Mouse (Mus musculus) embryonic facial prominence, embryonic 10.5 days (tissue): Measurements from ENCODE around the gene Smarcd1. TPM values are rescaled to one million over a fixed set of nuclear protein-coding genes. Genes with fewer than 3 reads are reported as not detected.

ENCODE experiments used
- DNase-seq: peaks from one replicate; pipeline ENCODE4 v3.0.0-alpha.2; 2017; ENCODE audit warnings: low spot score
- H3K27ac ChIP-seq: fragments of 300-500 bp; sonication (generic); replicated peaks from 2 replicates; pipeline ENCODE4 v1.5.1; 2016; ENCODE audit warnings: mild to moderate bottlenecking
- H3K27me3 ChIP-seq: fragments of 300-500 bp; sonication (generic); replicated peaks from 2 replicates; pipeline ENCODE4 v1.6.1; 2016; ENCODE audit warnings: low read depth, mild to moderate bottlenecking; ENCODE audit not compliant: poor library complexity, severe bottlenecking
- H3K36me3 ChIP-seq: fragments of 300-500 bp; sonication (generic); replicated peaks from 2 replicates; pipeline ENCODE4 v1.6.1; 2016; ENCODE audit warnings: mild to moderate bottlenecking, moderate library complexity
- H3K4me1 ChIP-seq: fragments of 300-500 bp; sonication (generic); 2 replicates; pipeline ENCODE4 v1.6.1; 2016
- H3K4me3 ChIP-seq: fragments of 300-500 bp; sonication (generic); 2 replicates; pipeline ENCODE4 v1.5.1; 2016; ENCODE audit warnings: mild to moderate bottlenecking, moderate library complexity
- H3K9me3 ChIP-seq: fragments of 300-500 bp; sonication (generic); 2 replicates; pipeline ENCODE4 v1.6.1; 2016; ENCODE audit warnings: mild to moderate bottlenecking
- WGBS: fragments of 180-500 bp; shearing (Covaris S2); methylation state at CpG from one replicate; pipeline ENCODE4 v1.1.7; 2016; 5-methylcytosine and 5-hydroxymethylcytosine counted together
- polyA plus RNA-seq: library from polyadenylated mRNA; unstranded; fragments of >200 nt; fragmentation: Nextera tagmentation; extraction: Ambion mirVana; gene quantifications from 2 replicates; pipeline ENCODE4 v1.2.1, GENCODE M21; 2016

Gene Smarcd1
- polyA plus RNA-seq, 1 experiment from 2014 or later = 83.3 TPM

DNA sequence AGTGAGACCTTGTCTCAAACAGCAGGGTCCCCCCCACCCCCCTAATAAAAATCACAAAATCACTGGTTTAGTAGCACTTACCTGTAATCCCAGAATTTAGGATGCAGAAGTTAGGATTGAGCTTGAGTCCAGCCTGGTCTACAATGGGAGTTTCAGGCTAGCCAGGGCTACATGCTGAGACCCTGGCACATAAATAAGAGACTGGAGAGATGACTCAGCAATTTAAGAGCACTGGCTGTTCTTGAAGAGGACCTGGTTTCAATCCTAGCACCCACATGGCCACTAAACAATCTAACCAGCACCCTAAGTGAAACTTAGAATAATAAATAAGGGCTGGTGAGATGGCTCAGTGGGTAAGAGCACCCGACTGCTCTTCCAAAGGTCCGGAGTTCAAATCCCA, 29.2 kb downstream of the Smarcd1 start:
- DNase-seq = no peak
- no peaks in the 10 kb centered on the region for H3K27me3 ChIP-seq
- peaks cover 82% of the 10 kb centered on the region for H3K36me3 ChIP-seq
- H3K4me1 ChIP-seq = peaks cover 6% of the 10 kb centered on the region
- WGBS = 97% methylated on average over 2 of the region's 2 CpGs
- H3K9me3 ChIP-seq = peaks cover 7% of the 10 kb centered on the region; the same call in 1 of the 2 replicates
- no peak overlapping the region for H3K27ac ChIP-seq
- H3K4me3 ChIP-seq = no peak overlapping the region

DNA sequence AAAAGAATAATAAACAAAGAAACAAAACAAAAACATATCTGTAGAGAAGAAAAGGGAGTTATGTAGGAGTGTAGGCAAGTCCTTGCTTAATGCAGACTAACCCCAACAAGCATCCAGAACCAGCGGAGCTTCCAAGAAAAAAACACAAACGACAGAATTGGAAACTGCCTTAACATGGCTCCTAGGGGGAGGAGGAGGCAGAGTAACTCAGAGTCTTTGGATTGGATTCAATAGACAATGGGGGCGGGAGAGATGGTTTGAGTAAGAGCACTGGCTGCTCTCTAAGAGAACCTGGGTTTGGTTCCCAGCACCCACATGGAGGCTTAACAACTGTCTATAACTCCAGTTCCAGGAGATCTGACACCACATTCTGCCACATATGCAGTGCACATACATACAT, 29.7 kb downstream of the Smarcd1 start:
- Histone ChIP-seq H3K36me3 (peaks cover 87% of the 10 kb centered on the region), H3K4me3 (no peak overlapping the region), H3K9me3 (peaks cover 7% of the 10 kb centered on the region; the same call in 1 of the 2 replicates), H3K4me1 (peaks cover under 1% of the 10 kb centered on the region), H3K27me3 (no peaks in the 10 kb centered on the region), H3K27ac (no peak overlapping the region)
- WGBS = 88% methylated on average over 3 of the region's 3 CpGs
- no peak for DNase-seq

DNA sequence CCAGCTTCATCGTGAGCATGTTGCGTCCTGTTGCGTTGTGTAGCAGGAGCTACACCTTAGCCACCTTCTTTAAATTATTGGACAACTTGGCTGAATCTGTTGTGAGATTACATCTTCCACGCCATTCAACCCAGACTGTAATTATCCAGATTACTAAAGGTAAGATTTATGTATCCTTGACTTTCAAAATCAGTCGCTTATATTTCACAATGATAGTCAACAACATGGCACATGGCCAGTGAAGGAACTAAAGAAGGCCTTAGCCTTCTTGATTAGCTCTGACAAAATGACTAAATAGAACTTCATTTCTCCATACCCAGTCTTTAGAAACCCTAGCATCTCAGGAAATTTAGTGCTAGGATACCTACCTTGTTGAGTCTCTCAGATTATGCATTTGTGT, 31.3 kb downstream of the Smarcd1 start:
- H3K36me3 ChIP-seq = peaks cover 93% of the 10 kb centered on the region
- no peak for DNase-seq
- H3K9me3 ChIP-seq = peaks cover 7% of the 10 kb centered on the region; the same call in 1 of the 2 replicates
- H3K4me1 ChIP-seq = no peaks in the 10 kb centered on the region
- no peak overlapping the region for H3K27ac ChIP-seq
- no peak overlapping the region for H3K4me3 ChIP-seq
- WGBS = 95% methylated on average over 5 of the region's 5 CpGs
- no peaks in the 10 kb centered on the region for H3K27me3 ChIP-seq

DNA sequence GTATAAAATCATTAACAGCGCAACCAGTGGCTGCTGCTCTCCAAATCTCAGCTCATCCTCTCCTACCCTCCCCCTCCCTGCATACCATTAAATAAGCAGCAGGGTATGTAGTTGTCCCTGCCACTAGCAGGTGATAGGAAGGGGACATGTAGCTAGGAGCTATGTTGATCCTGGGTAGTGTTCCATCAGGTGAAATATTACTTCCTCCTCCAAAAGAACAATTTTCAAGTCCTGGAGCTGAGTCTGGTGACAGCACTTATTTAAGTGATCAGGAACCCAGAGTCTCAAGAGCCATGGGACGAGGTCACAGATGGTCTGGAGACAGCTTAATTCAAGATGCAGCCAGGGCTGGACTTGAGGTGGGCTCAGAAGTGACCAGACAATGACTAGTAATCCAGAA, 33.7 kb downstream of the Smarcd1 start:
- Histone ChIP-seq H3K36me3 (peaks cover 96% of the 10 kb centered on the region), H3K27ac (no peak overlapping the region), H3K27me3 (no peaks in the 10 kb centered on the region), H3K4me3 (no peak overlapping the region), H3K9me3 (no peaks in the 10 kb centered on the region), H3K4me1 (no peaks in the 10 kb centered on the region)
- WGBS = 85% methylated on average over 2 of the region's 2 CpGs
- no peak for DNase-seq

DNA sequence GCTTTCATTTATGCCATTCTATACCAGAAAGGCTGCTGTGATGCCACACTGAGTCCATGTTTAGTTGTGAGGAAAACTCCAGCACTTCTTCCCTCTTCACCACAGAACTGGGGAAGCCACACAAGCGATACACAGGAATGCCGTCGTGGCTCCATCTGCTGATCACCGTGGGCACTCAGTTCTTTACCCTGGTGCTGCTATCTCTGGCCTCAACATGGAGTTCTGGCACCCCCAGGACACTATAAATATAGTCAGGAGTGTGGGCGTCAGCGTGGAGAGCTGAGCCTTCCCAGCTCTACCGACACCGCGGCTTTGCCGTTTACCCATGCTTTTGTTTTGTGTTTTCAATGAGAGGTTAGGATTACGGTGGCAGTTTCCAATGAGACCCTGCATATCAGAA, 34.7 kb downstream of the Smarcd1 start:
- whole genome bisulfite sequencing = 93% methylated on average over 11 of the region's 11 CpGs
- Histone ChIP-seq H3K36me3 (peaks cover 99% of the 10 kb centered on the region), H3K27me3 (no peaks in the 10 kb centered on the region), H3K9me3 (no peaks in the 10 kb centered on the region), H3K27ac (no peak overlapping the region), H3K4me3 (no peak overlapping the region), H3K4me1 (no peaks in the 10 kb centered on the region)
- no peak for DNase-seq

DNA sequence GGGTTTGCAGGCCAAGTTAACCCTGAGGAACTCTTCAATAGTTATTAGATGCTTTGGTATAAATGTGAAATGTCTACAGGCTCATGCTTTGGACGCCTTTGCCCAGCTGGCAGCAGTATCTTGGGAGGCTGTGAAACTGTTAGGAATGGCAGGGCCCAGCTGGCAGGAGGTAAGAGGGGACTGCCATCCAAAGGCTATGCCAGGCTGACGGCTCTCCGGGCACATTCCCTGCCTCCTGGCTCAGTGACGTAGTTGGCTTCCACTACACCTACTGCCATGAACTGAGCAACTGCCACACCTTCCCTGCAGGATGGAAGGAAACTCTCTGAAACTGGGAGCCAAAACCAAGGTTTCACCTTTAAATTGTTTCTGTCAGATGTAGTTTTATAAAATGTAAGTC, 38.3 kb downstream of the Smarcd1 start:
- peaks cover 98% of the 10 kb centered on the region for H3K36me3 ChIP-seq
- H3K27me3 ChIP-seq = no peaks in the 10 kb centered on the region
- DNase-seq = no peak
- H3K9me3 ChIP-seq = no peaks in the 10 kb centered on the region
- H3K4me1 ChIP-seq = no peaks in the 10 kb centered on the region
- H3K4me3 ChIP-seq = no peak overlapping the region
- WGBS = 94% methylated on average over 4 of the region's 4 CpGs
- H3K27ac ChIP-seq = no peak overlapping the region

DNA sequence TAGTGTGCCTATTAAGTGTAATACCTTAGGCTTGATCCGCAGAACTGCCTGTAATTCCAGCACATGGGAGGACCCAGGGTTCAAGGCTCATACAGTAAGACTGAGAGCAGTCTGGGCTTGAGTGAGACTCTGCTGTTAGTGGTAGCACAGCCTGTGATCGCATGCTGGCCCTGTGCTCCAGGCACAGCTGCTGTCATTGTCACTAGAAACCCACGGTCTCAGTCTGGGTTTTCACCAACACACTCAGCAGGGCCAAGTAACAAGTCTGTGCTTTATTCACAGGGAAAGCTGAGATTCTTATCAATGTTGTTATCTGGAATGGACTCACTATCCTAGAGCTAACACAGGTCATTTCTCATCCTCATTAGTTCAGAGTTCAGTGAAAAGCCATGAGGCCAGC, 52.3 kb downstream of the Smarcd1 start:
- Histone ChIP-seq H3K36me3 (peaks cover 26% of the 10 kb centered on the region), H3K4me3 (no peak overlapping the region), H3K27ac (no peak overlapping the region), H3K9me3 (no peaks in the 10 kb centered on the region), H3K27me3 (no peaks in the 10 kb centered on the region), H3K4me1 (no peaks in the 10 kb centered on the region)
- WGBS = 90% methylated on average over 3 of the region's 3 CpGs
- DNase-seq = no peak

Other genes starting within 250 kb of the Smarcd1 start
- gene Nckap5l, start 244.4 kb upstream of the Smarcd1 start, polyA plus RNA-seq = 14.1 and 15.1 TPM in 2 replicates
- 16.0 and 16.7 TPM in 2 replicates for gene Bcdin3d, start 227.4 kb upstream of the Smarcd1 start, polyA plus RNA-seq
- 0.45 and 0.74 TPM in 2 replicates for gene Faim2, start 174.0 kb upstream of the Smarcd1 start, polyA plus RNA-seq
- gene Aqp2, start 123.1 kb upstream of the Smarcd1 start, polyA plus RNA-seq = not detected in 2 replicates
- gene Aqp5, start 111.3 kb upstream of the Smarcd1 start, polyA plus RNA-seq = 0.10 TPM in 1 of 2 replicates, not detected in the other
- gene Aqp6, start 100.7 kb upstream of the Smarcd1 start, polyA plus RNA-seq = 0.10 TPM in 1 of 2 replicates, not detected in the other
- 146 TPM in 2 replicates for gene Racgap1, start 50.5 kb upstream of the Smarcd1 start, polyA plus RNA-seq
- 3.2 and 4.9 TPM in 2 replicates for gene Asic1, start 31.8 kb upstream of the Smarcd1 start, polyA plus RNA-seq
- gene Gm17349, start 3.4 kb downstream of the Smarcd1 start, polyA plus RNA-seq = not detected in 2 replicates
- 0.42 and 0.55 TPM in 2 replicates for gene Gpd1, start 15.4 kb downstream of the Smarcd1 start, polyA plus RNA-seq
- 129 and 131 TPM in 2 replicates for gene Cox14, start 23.5 kb downstream of the Smarcd1 start, polyA plus RNA-seq
- gene Cers5, start 70.8 kb downstream of the Smarcd1 start, polyA plus RNA-seq = 60.2 and 63.8 TPM in 2 replicates
- gene Lima1, start 173.3 kb downstream of the Smarcd1 start, polyA plus RNA-seq = 62.3 and 65.4 TPM in 2 replicates